Mouse (Mus musculus) stomach, postnatal 0 days (tissue): ENCODE data around the gene Chrna4. TPM values are rescaled to one million over a fixed set of nuclear protein-coding genes. Genes with fewer than 3 reads are reported as not detected.

Source experiments
- ATAC-seq: fragments of 200-750 bp; cut with Nextera tagmentation; 2 replicates; pipeline ENCODE4 v1.8.0; 2017; ENCODE audit not compliant: low FRiP score, low TSS enrichment
- DNase-seq: peaks from one replicate; pipeline ENCODE4 v3.0.0-alpha.2; 2016; ENCODE audit warnings: low spot score
- H3K27ac ChIP-seq: fragments of 300-500 bp; sonication (generic); replicated peaks from 2 replicates; pipeline ENCODE4 v1.5.1; 2014; ENCODE audit warnings: mild to moderate bottlenecking, control low read depth
- H3K27me3 ChIP-seq: fragments of 300-500 bp; sonication (generic); 2 replicates; pipeline ENCODE4 v1.6.1; 2014; ENCODE audit warnings: low read length; ENCODE audit not compliant: control insufficient read depth, insufficient read depth
- H3K36me3 ChIP-seq: fragments of 300-500 bp; sonication (generic); 2 replicates; pipeline ENCODE4 v1.6.1; 2014; ENCODE audit warnings: low read length, mixed read lengths; ENCODE audit not compliant: control insufficient read depth, insufficient read depth
- H3K4me1 ChIP-seq: fragments of 300-500 bp; sonication (generic); replicated peaks from 2 replicates; pipeline ENCODE4 v1.6.1; 2014; ENCODE audit warnings: antibody characterized with exemption; ENCODE audit not compliant: control insufficient read depth, insufficient read depth
- H3K4me2 ChIP-seq: fragments of 300-500 bp; sonication (generic); replicated peaks from 2 replicates; pipeline ENCODE4 v1.6.1; 2014; ENCODE audit warnings: low read depth, mild to moderate bottlenecking, control low read depth, moderate library complexity
- H3K4me3 ChIP-seq: fragments of 300-500 bp; sonication (generic); 2 replicates; pipeline ENCODE4 v1.5.1; 2014; ENCODE audit warnings: low read depth, low read length, control low read depth
- H3K9ac ChIP-seq: fragments of 300-500 bp; sonication (generic); 2 replicates; pipeline ENCODE4 v1.6.1; 2014; ENCODE audit warnings: mild to moderate bottlenecking, low read length, control low read depth, mixed read lengths
- H3K9me3 ChIP-seq: fragments of 300-500 bp; sonication (generic); 2 replicates; pipeline ENCODE4 v1.6.1; 2016; ENCODE audit warnings: low read length; ENCODE audit not compliant: control insufficient read depth
- CTCF ChIP-seq: IDR thresholded peaks from 2 replicates; pipeline ENCODE4 v1.5.1; 2016; ENCODE audit warnings: antibody characterized with exemption, low read depth, mild to moderate bottlenecking, moderate library complexity
- EP300 ChIP-seq: optimal IDR thresholded peaks from 2 replicates; pipeline ENCODE3; 2016; ENCODE audit warnings: antibody characterized with exemption
- WGBS: fragments of 180-500 bp; shearing (Covaris S2); extraction: QIAGEN DNeasy Blood & Tissue Kit; methylation state at CpG from one replicate; pipeline ENCODE4 v1.1.7; 2014; 5-methylcytosine and 5-hydroxymethylcytosine counted together
- polyA plus RNA-seq: library from polyadenylated mRNA; unstranded; fragments of >200 nt; fragmentation: Nextera tagmentation; extraction: Ambion mirVana; gene quantifications from 2 replicates; pipeline ENCODE4 v1.2.1, GENCODE M21; 2015

Chrna4 gene
- polyA plus RNA-seq, 1 experiment from 2014 or later = 0.18 TPM

GRCm38 (mm10) chr2:181007054-181007453, 36.3 kb downstream of the Chrna4 start:
- Histone ChIP-seq H3K4me1 (no peaks in the 10 kb centered on the region), H3K4me3 (no peak overlapping the region), H3K27me3 (no peaks in the 10 kb centered on the region), H3K9me3 (no peaks in the 10 kb centered on the region), H3K36me3 (no peaks in the 10 kb centered on the region), H3K9ac (no peak overlapping the region), H3K27ac (no peak overlapping the region), H3K4me2 (no peak overlapping the region)
- 56% methylated on average over 4 of the region's 4 CpGs for WGBS
- TF ChIP-seq EP300 (no peak), CTCF (no peak)
- DNase-seq (no peak), ATAC-seq (no peak)

GRCm38 (mm10) chr2:180996905-180997304, 46.4 kb downstream of the Chrna4 start:
- H3K4me3 ChIP-seq = no peak overlapping the region
- H3K4me2 ChIP-seq = no peak overlapping the region
- no peaks in the 10 kb centered on the region for H3K9me3 ChIP-seq
- H3K27ac ChIP-seq = no peak overlapping the region
- H3K9ac ChIP-seq = no peak overlapping the region
- WGBS = 76% methylated on average over 3 of the region's 3 CpGs
- no peak; the same call in 1 of the 2 replicates for ATAC-seq
- no peak for TF ChIP-seq EP300
- no peak for TF ChIP-seq CTCF
- no peaks in the 10 kb centered on the region for H3K4me1 ChIP-seq
- no peaks in the 10 kb centered on the region for H3K27me3 ChIP-seq
- H3K36me3 ChIP-seq = no peaks in the 10 kb centered on the region
- DNase-seq = no peak

GRCm38 (mm10) chr2:180996436-180996835, 46.9 kb downstream of the Chrna4 start:
- no peak overlapping the region for H3K9ac ChIP-seq
- no peaks in the 10 kb centered on the region for H3K27me3 ChIP-seq
- H3K27ac ChIP-seq = no peak overlapping the region
- ATAC-seq = no peak; the same call in 1 of the 2 replicates
- peak; percentile 91 for TF ChIP-seq CTCF
- TF ChIP-seq EP300 = no peak
- no peaks in the 10 kb centered on the region for H3K9me3 ChIP-seq
- H3K4me3 ChIP-seq = no peak overlapping the region
- peak; percentile 35 for DNase-seq
- H3K36me3 ChIP-seq = no peaks in the 10 kb centered on the region
- no peak overlapping the region for H3K4me2 ChIP-seq
- 8% methylated on average over 5 of the region's 5 CpGs for WGBS
- no peaks in the 10 kb centered on the region for H3K4me1 ChIP-seq

- no peak for ATAC-seq
- no peak for DNase-seq
- H3K27ac ChIP-seq = no peak overlapping the region
- no peaks in the 10 kb centered on the region for H3K4me1 ChIP-seq
- H3K4me3 ChIP-seq = no peak overlapping the region
- H3K9ac ChIP-seq = no peak overlapping the region
- no peak overlapping the region for H3K4me2 ChIP-seq
- WGBS = 77% methylated on average over 4 of the region's 4 CpGs
- H3K9me3 ChIP-seq = no peaks in the 10 kb centered on the region
- no peaks in the 10 kb centered on the region for H3K36me3 ChIP-seq
- TF ChIP-seq EP300 (no peak), CTCF (no peak)
- H3K27me3 ChIP-seq = no peaks in the 10 kb centered on the region
Observed at GRCm38 (mm10) chr2:180995457-180995856, 47.9 kb downstream of the Chrna4 start.

GRCm38 (mm10) chr2:180994360-180994759, 49.0 kb downstream of the Chrna4 start:
- H3K36me3 ChIP-seq = no peaks in the 10 kb centered on the region
- H3K9me3 ChIP-seq = no peaks in the 10 kb centered on the region
- H3K27ac ChIP-seq = no peak overlapping the region
- no peaks in the 10 kb centered on the region for H3K27me3 ChIP-seq
- H3K4me3 ChIP-seq = no peak overlapping the region
- no peak for ATAC-seq
- H3K4me2 ChIP-seq = no peak overlapping the region
- WGBS = 67% methylated on average over 2 of the region's 2 CpGs
- TF ChIP-seq EP300 (no peak), CTCF (no peak)
- no peak for DNase-seq
- no peaks in the 10 kb centered on the region for H3K4me1 ChIP-seq
- no peak overlapping the region for H3K9ac ChIP-seq

- Histone ChIP-seq H3K9ac (no peak overlapping the region), H3K36me3 (no peaks in the 10 kb centered on the region), H3K9me3 (no peaks in the 10 kb centered on the region), H3K27ac (no peak overlapping the region), H3K4me2 (no peak overlapping the region), H3K4me1 (no peaks in the 10 kb centered on the region), H3K4me3 (no peak overlapping the region), H3K27me3 (no peaks in the 10 kb centered on the region)
- no peak for DNase-seq
- TF ChIP-seq CTCF = no peak
- TF ChIP-seq EP300 = no peak
- no peak for ATAC-seq
- 68% methylated on average over 4 of the region's 4 CpGs for WGBS
Observed at GRCm38 (mm10) chr2:180990347-180990746, 53.0 kb downstream of the Chrna4 start.
